Mouse (Mus musculus) gastrocnemius, postnatal 25 days (tissue): ENCODE results near the gene Lrig2. TPM values are rescaled to one million over a fixed set of nuclear protein-coding genes. Genes with fewer than 3 reads are reported as not detected.
A peak's percentile ranks its signal among the peaks of the same experiment; 100 is the strongest.

Experiments
- DNase-seq: peaks from one replicate; pipeline ENCODE4 v3.0.0; 2022
- long read RNA-seq, 2 experiments: library from polyadenylated mRNA; stranded (forward); transcript quantifications; one replicate each; pipeline ENCODE4 v2.0.0; 2021
- total RNA-seq, 2 experiments: library from RNA; stranded (reverse); gene quantifications; 1 replicate in 1 of 2; 2 replicates in 1 of 2; pipeline ENCODE4 v1.2.3; 2021

Gene Lrig2
- total RNA-seq, result 1 to 10 TPM; 4.7 to 4.9 TPM
- long read RNA-seq, experiment 1, partial matches to known transcripts, result 0 of 2 reads
- long read RNA-seq, experiment 1, other reads (novel, unspliced or antisense), result 0 of 2 reads
- long read RNA-seq, experiment 2, full-length matches to known transcripts, result 1 of 3 reads
- long read RNA-seq, experiment 2, partial matches to known transcripts, result 1 of 3 reads
- long read RNA-seq, experiment 2, other reads (novel, unspliced or antisense), result 1 of 3 reads

DNA sequence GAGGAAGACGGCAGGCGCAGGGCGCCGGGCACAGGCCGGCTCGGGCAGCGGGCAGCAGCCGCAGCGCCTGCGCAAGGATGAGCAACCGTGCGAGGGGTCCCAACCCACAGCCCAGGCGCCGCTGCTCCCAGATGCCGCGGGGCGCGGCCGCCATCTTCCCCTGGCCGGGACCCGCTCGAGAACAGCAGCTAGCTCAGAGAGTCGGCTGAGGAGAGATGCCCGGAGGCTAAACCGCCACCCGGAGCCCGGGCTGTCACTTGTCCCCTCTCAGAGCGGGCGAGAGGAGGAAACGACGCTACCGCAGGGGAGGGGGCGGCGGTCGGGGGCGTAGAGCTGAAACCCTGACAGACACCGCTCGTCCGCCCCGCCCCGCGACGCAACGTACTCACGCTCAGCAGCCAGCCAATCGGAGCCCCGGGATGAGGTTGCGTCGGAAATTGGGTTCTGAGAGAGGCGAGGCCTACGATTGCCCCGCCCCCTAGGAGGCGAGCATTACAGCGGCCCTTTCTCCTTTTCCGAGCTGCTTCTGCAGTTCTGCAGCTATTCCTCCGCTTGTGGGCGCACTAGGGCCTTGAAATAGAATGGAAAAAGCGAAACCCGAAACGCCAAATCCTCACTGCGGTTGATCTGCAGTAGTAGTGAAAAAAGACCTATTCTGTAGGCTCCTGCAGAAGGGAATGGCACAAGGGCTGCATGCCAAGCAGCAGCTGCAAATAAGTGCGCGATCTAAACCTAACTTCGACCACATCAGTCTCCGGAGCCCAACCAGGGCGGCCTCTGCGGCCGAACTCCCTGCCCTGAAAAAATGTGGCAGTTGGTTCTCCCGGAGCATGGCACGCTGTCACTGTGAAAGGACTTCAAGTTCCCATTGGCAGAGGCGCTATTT is at the start of gene Lrig2:
Lrig2 (minus strand) TSS at position 381 of the 886 bp plus-strand sequence.
- DNase-seq, result peak; percentile 98

DNA sequence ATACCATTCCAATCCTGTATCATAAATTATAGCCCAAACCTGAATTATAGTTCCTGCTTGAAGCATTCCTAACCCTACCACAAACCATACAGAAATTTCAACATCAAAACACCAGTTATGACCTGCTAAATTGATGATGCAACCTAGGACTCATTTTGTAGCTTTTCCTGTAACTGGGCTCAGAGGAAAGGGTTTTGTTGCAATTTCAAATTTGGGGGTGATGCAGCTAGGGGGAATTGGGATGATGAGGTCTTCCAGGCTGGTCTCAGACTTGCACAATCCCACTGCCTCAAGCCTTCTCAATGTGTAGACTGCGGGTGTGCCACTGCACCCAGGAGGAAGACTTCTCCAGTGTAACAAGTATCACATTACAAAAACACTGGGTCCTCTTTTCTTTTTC is 44.9 kb upstream of the Lrig2 start:
- no peak for DNase-seq

DNA sequence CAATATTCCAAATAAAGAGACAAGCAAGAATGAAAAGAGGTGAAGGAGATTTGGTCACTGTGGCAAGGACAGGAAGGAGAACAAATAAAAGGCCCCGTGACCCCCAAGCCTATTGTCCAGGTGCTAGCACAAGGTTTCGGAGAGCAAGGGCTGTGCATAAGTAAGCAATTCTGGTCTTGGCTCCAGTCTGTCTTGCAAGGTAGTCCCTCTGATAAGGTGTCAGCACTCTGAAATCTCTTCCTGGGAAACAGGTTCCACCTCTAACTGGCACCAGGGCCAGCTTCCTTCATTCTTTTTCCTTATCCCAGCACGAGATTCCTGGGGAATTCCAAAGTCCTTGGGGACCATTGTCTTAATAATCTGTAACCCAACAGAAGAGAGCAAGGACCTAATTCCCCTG is 38.9 kb upstream of the Lrig2 start:
- DNase-seq, result no peak

DNA sequence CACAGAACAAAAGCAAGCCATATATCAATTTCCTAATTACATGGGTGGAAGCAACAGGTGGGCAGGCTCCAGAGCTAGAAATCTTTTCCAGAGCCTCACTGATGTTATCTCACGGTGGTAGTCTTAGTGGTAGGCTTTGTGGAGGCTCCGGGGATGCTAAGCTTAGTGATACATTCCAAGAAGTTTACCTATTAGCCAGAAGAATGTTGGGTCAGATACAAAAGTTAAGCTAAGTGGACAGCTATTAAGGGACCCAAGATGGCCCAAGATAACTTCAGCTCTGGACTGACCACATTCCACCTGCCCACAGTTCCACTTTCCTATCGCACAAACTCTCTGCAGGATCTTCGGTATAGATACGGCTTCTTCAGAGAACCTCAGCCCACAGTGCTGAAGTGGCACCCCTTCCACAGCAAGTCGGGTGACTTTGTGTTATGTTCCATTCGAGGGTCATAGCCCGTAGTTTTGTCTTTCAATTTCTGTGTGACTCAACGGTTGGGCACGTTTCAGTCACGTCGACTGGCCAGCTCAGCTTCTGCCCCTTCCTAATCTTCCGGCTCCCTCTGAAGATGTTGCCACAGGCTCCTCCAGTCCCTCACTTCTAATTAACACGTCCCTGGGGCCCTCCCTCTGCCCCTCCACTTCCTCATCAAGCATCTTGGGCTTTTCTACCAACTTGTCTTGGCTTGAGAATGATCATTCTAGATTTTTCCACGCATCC is 36.8 kb upstream of the Lrig2 start:
- no peak for DNase-seq

DNA sequence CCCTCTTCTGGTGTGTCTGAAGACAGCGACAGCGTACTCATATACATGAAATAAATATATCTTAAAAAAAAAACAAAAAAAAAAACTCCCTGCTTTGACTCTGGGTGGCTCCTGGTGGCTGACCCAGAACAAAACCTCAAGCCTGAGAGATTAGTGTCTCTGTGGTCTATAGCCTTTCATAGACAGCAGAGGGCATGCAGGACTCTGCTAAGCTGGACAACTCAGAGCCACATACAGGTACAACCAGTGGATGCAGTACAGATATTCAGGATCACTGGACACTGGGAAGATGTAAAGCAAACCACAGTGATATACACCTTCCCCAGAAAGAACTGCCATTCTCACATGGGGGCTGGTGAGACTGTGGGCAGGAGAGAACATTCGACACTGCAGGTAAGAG is 32.1 kb upstream of the Lrig2 start:
- no peak for DNase-seq

DNA sequence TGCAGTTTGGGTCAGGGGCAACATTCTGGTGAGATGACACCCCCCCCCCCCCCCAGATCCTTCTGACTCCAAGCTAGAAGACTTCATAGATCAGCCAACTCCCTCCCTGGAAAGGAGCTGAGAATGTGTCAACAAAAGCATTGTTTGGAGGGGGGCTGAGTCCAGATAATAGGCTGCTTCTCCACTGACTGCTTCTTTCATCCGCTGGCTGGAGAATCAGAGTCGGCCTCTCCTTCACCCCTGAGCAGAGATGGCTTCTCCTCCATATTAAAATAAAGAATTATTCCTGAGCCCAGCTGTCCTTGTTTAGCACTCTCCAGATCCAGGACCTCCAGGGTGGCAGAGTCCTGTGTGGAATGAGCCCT is 30.3 kb upstream of the Lrig2 start:
- DNase-seq, result no peak

DNA sequence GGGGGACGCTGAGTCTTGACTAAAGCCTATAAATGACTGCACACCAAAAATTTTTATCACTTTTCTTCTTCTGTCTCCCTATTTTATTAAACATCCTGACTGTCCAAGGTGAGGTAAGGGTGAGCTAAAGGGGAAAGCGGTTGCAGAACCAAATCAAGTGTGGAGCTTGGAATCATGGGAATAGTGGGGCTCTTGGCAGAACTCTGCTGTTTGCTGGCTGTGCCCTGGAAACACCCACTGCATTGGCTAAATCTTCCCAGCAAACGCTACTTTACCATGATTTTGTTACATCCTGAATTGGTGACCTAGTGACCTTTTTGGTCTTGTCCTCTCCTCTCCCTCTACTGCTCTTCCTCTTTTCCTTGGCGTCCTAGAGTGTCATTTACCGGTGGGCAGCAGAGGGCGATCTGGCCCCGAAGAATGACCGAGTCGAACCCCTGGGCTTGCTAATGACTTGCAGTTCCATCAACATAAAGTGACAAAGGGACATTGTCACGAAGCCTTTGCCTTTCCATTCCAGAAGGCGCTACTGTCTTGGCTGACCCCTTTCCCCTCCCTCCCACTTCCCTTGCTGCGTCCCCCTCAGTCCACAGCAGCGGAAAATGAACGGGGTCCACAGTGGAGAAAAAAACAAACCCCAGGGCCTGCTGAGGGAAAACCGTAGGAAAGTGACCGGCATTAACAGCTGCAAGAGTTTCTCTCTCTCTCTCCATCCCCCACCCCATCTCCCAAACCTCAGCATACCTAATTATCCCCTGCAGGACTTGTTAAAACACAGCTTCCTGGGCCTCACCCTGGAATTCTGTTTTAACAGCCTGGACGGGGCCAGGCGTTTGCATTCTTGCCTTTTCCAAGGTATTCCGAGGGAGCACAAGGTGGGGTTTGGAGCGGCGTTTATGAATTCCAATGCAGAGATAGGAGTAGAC is 29.7 kb upstream of the Lrig2 start:
- peak; percentile 54 for DNase-seq

DNA sequence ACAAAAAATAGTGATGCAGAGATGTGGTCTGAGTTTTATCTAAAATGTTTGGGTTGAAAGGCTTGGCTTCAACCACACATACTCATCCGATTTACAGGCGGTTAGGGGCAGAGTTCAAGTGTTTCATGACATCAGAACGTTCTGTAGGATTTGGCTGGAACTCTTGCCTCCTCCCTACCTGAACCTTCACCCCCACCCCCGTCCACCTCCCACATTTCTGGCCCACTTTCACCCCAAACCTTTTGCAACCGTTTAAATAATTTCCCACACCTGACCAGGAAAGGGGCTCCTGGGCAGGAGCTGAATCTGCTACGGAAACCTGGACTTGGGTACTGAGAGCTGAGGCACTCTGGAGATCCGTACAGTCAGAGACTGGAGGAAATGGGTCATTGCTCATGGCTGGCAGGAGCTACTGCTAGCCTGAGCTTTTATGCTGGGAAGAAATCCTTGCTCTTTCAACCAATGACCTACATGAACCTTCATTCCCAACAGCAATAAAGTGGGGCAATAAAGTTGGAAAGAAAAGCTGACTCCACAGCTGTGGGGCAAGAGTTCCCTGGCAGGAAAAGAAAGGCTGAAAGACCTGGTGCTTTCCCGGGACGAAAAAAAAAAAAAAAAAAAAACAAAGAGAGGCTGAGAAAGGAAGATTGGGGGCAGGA is 28.9 kb upstream of the Lrig2 start:
- DNase-seq, result no peak

DNA sequence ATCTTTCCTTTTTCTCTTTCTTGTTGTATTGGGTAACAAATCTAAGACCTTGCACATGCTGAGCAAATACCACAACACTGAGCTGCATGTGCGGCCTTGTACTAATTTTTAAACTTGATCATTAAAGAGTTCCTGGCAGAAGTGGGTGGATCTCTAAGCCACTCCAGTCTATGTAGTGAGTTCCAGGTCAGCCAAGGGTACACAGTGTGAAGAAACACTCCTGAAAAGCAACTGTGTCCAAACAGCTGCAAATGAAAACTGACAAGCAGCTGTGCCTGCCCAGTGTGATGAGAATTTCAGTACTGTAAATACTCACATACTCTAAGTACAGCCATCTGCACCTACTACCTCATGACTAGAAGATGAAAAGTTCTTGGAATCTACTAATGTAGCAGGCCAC is 21.5 kb upstream of the Lrig2 start:
- no peak for DNase-seq

DNA sequence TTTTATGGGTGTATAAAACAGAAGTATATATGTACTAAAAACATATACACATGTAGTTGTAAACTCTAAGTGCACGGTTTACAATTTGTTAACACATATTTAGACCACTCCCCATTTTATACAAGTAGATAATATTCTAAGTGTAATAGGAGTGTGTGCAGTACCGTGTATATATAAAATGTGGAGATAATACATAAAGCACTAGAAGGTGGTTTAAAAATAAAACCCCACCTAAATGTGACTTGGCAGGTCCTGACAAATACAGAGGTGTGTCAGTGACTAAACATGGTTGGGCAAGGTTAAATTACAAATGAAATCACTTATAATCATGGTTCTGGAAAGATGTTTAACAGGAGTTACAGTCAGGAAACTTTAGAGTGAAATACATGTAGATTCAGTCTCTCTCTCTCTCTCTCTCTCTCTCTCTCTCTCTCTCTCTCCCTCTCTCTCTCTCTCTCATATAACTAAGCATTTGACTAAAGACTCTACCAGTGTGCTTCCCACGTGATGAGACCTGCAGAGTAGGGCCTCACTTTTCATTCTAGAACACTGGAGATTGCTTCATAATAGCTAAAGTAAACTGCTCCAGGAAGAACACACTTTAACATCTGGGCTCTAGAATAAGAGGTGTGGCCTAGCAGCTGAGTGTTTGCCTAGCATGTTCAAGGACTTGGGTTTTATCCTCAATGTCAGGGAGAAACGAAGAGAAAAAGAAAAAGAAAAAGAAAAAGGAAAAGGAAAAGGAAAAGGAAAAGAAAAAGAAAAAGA is 14.6 kb upstream of the Lrig2 start:
- no peak for DNase-seq

DNA sequence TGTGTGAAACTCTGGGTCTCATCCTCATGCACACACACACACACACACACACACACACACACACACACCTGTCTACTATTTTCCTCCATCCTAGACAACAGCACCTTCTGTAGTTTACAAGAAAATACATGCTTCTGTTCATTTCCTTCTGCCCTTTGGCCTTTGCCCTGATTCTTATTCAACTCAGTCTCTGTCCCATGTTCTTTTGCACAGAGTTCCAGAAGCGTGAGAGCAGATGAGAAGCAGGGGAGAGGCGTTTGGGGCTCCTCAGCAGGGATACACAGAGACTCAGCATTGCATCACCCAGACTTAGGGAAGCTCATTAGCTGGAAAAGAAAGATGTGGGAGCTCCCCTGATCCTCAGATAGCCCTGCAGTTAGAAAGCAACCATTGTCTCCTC is 13.8 kb upstream of the Lrig2 start:
- no peak for DNase-seq

DNA sequence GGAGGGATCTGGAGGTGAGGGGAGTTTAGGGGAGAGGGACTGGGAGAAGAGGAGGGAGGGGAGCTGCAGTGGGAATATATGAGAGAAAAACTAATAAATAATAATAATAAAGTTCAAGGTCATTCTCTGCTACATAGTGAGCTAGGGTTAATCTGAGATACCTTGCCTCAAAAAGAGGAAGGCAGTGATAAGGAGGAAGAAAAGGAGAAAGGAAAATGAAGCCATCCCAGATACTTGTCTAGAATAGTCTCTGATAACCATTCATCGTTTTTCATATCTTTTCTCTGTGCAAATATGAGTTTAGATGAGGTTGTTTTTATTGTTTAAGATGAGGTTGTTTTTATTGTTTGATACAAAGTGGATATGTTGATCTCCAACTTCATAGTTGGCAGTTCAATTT is 13.3 kb upstream of the Lrig2 start:
- no peak for DNase-seq

DNA sequence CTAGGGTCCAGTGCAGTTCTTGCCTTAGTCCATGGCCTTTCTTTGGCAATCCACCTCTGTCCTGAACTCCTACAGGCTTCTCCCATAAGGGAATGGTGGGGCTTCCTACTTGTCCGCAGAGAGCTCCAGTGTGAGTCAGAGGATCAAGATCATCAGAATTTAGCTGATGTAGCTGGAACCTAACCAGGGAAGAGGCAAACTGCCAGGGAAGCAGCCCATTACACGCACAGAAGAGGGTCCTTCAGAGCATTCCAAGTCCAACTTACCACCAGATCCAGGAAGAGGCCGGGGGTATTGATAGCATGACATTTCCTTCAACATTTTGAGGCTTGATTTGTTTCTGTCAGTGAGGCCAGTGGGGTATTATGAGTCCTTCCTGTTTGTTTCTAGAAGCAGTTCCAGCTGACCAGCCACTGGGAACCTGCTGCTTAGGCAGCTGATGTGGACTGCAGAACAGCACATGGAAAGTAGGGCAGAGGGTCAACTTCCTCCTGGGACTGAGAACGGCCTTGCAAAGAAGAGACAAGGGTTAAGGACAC is 11.7 kb upstream of the Lrig2 start:
- no peak for DNase-seq

DNA sequence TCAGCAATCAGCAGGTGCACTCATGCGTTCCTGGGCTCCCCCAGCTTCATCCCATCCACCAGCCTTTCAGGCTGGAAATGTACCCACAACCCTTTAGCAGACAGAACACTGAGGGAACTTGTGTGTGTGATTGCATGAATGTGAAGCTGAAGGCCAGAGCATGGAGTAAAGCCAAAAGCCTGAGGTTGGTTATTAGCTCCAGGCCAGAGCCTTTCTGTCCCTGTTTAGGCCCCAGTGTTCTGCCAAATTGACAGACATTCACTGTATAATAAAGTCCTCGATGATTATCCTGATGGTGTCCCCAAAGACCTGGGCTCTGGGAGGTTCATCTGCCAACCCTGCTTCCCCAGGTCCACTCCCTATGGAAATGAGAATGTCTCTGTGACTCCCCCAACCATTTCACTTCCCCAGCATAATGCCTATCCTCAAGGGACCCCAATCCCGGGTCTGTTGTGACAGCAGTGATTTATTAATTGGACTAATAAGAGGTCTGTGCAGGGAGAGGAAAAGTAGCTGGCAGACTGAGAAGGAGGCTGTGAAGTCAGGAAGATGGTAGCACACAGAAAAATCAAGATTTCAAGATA is 9.7 kb upstream of the Lrig2 start:
- no peak for DNase-seq

DNA sequence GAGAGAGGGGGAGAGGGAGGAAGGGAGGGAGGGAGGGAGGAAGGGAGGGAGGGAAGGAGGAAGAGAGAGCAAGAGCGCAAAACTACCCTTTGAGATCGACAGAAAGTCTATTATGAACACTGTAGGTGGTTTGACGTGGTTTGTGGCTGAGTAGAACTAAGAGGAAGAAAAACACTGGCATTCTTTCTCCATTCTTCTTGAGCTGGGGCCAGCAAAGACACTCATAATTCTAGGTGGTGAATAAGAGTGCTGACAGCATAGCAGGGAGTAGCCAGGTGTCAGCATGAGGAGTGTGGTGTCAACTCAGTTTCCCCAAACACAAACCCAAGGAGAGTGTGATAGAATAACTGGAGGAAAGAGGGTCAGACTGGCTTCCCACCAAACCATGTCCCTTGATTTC is 8.8 kb upstream of the Lrig2 start:
- no peak for DNase-seq

DNA sequence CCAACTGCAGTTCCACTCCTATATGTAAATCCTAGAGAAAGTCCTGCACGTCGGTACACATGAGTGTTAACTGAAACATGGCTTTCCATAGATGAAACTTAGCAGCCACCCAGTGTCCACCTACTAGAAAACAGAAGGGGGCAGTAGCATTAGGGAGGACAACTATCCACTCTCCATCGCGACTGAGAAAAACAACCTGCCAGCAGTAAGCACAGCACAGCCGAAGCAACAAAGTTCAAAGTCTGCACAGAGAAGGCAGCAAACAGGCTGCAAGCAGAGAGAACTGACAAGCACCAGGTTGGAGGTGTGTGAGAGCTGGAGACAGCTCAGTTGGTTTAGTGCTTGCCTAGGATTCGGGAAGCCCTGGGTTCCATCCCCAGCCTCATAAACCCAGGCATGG is 7.2 kb upstream of the Lrig2 start:
- no peak for DNase-seq

DNA sequence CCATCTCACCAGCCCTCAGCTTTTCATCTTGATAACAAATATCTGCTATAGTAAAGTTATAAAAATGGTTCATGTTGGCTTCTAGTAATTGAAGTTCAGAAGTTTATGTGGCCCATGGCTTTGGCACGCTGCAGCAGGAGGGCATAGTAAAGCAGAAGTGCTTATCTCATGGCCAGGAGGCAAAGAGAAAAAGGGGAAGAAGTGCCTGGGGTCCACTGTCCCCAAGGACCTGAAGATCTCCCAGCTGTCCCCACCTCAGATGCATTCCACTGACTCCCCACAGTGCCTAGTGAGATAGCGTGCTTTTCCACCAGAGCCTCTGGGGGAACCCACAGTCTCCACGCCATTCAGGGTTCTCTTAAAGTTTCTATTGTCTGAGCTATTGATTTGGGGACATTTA is 6.7 kb upstream of the Lrig2 start:
- DNase-seq, result no peak

DNA sequence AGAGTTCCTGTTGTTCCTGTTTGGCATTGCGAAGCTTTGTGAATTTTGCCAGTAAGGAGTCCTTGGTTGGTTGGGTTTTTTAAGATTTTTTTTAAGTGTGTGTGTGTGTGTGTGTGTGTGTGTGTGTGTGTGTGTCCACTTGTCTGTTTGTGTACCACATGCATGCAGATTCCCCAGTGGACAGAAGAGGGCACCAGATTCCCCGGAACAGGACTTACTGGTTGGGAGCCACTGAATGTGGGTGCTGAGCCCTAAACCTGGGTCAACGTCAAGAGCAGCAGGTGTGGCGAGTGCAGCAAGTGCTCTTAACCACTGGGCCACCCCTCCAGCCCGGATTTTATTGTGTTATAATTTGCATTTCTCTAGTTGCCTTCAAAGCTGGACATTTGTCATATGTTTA is 5.4 kb upstream of the Lrig2 start:
- DNase-seq, result no peak

DNA sequence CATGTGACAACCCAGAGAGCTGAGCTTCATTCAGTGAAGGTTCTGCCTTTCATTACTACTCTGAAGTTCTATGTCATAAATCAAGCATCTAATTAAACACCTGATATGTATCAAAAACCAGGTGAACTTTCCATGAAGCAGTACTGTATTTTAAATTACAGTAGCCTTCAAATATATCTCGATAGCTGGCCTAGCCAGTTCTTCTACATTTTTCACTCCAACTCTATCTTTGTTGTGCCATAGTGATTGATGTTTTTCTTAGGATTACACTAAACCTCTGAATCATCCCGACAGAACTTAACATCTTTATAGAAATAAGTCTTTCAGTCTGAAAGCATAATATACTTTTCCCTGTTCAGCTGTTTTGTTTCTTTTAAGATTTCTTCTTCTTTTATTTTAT is 2.8 kb upstream of the Lrig2 start:
- DNase-seq, result no peak

DNA sequence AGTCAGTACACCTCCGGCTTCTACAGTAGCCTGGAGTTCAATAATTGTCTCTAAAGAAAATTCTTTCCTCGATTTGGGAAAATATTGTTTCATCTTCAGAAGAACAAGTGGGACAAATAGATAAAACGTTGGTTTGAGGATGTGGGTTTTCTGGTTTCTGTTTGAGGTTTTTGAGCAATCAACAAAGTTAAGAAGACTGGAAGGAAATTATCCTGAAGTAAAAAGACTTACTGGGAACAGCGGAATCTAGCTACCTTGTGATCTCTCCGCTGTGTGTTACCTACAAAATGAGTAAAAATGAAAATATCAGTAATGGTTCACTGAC is 668 bp upstream of the Lrig2 start:
- no peak for DNase-seq
